Mouse (Mus musculus): ENCODE data around the gene Vwa8.

GRCm38 (mm10) chr14:79157451-79158218 is 308.8 kb downstream of the Vwa8 start:
- TF ChIP-seq CTCF (IDR thresholded peaks at IDR 0.05; ENCODE audit: insufficient read depth, low read depth, low read length) (no peak), POLR2A (IDR thresholded peaks at IDR 0.05; ENCODE audit: insufficient read depth, low read depth, low read length) (no peak)

All from olfactory bulb, adult 2 months (tissue).